Mouse (Mus musculus): ENCODE data around the gene Pitpnc1. TPM values are rescaled to one million over a fixed set of nuclear protein-coding genes. Genes with fewer than 3 reads are reported as not detected.

Gene Pitpnc1
- polyA plus RNA-seq, 1 experiment from 2014 or later: 16.2 TPM

GRCm38 (mm10) chr11:107355526-107355925, 115.0 kb downstream of the Pitpnc1 start:
- Histone ChIP-seq H3K4me2 (ENCODE audit: low read depth, low read length) (no peak overlapping the region), H3K4me3 (ENCODE audit: low read length) (no peak overlapping the region), H3K27ac (ENCODE audit: low read length) (no peak overlapping the region), H3K9ac (ENCODE audit: low read length) (no peak overlapping the region), H3K9me3 (ENCODE audit: control insufficient read depth, low read length) (no peaks in the 10 kb centered on the region), H3K27me3 (ENCODE audit: control insufficient read depth, insufficient read depth, low read depth, low read length) (no peaks in the 10 kb centered on the region), H3K36me3 (ENCODE audit: control insufficient read depth, insufficient read depth, low read length) (no peaks in the 10 kb centered on the region), H3K4me1 (replicated peaks; ENCODE audit: control insufficient read depth, insufficient read depth, low read length) (peaks cover 2% of the 10 kb centered on the region; the same call in 1 of the 2 replicates)
- 62% methylated on average over 3 of the region's 3 CpGs for WGBS
- ATAC-seq (ENCODE audit: low read depth): no peak

- 76% methylated on average over 8 of the region's 8 CpGs for WGBS
- ATAC-seq (ENCODE audit: low read depth): no peak
Observed at GRCm38 (mm10) chr11:107354499-107355143, 115.9 kb downstream of the Pitpnc1 start.

GRCm38 (mm10) chr11:107352596-107352995, 117.9 kb downstream of the Pitpnc1 start:
- Histone ChIP-seq H3K9ac (ENCODE audit: low read length) (no peak overlapping the region), H3K4me2 (ENCODE audit: low read depth, low read length) (no peak overlapping the region), H3K27ac (ENCODE audit: low read length) (no peak overlapping the region), H3K4me3 (ENCODE audit: low read length) (no peak overlapping the region), H3K36me3 (ENCODE audit: control insufficient read depth, insufficient read depth, low read length) (no peaks in the 10 kb centered on the region), H3K9me3 (ENCODE audit: control insufficient read depth, low read length) (no peaks in the 10 kb centered on the region), H3K27me3 (ENCODE audit: control insufficient read depth, insufficient read depth, low read depth, low read length) (no peaks in the 10 kb centered on the region), H3K4me1 (replicated peaks; ENCODE audit: control insufficient read depth, insufficient read depth, low read length) (peaks cover 2% of the 10 kb centered on the region; the same call in 1 of the 2 replicates)
- no peak for ATAC-seq (ENCODE audit: low read depth)
- WGBS: 46% methylated on average over 7 of the region's 7 CpGs

More at GRCm38 (mm10) chr11:107354499-107355143, 115.9 kb downstream of the Pitpnc1 start:
- Histone ChIP-seq H3K4me2 (ENCODE audit: low read depth, low read length) (no peak overlapping the region), H3K27ac (ENCODE audit: low read length) (peak overlapping the region; percentile 57), H3K27me3 (ENCODE audit: control insufficient read depth, insufficient read depth, low read depth, low read length) (no peaks in the 10 kb centered on the region), H3K9ac (ENCODE audit: low read length) (no peak overlapping the region), H3K4me1 (replicated peaks; ENCODE audit: control insufficient read depth, insufficient read depth, low read length) (peaks cover 2% of the 10 kb centered on the region; the same call in 1 of the 2 replicates), H3K36me3 (ENCODE audit: control insufficient read depth, insufficient read depth, low read length) (no peaks in the 10 kb centered on the region), H3K9me3 (ENCODE audit: control insufficient read depth, low read length) (no peaks in the 10 kb centered on the region), H3K4me3 (ENCODE audit: low read length) (no peak overlapping the region)

GRCm38 (mm10) chr11:107349756-107350155, 120.7 kb downstream of the Pitpnc1 start:
- Histone ChIP-seq H3K9me3 (ENCODE audit: control insufficient read depth, low read length) (no peaks in the 10 kb centered on the region), H3K27me3 (ENCODE audit: control insufficient read depth, insufficient read depth, low read depth, low read length) (no peaks in the 10 kb centered on the region), H3K4me1 (replicated peaks; ENCODE audit: control insufficient read depth, insufficient read depth, low read length) (0 out of 2 replicates have a peak, but pooled peaks cover 2% of the 10 kb centered on the region), H3K4me2 (ENCODE audit: low read depth, low read length) (no peak overlapping the region), H3K4me3 (ENCODE audit: low read length) (no peak overlapping the region), H3K9ac (ENCODE audit: low read length) (no peak overlapping the region), H3K27ac (ENCODE audit: low read length) (no peak overlapping the region), H3K36me3 (ENCODE audit: control insufficient read depth, insufficient read depth, low read length) (no peaks in the 10 kb centered on the region)
- WGBS: 86% methylated on average over 7 of the region's 7 CpGs
- ATAC-seq (ENCODE audit: low read depth): no peak

GRCm38 (mm10) chr11:107343031-107343430, 127.5 kb downstream of the Pitpnc1 start:
- 61% methylated on average over 4 of the region's 4 CpGs for WGBS
- H3K36me3 ChIP-seq (ENCODE audit: control insufficient read depth, insufficient read depth, low read length): no peaks in the 10 kb centered on the region
- ATAC-seq (ENCODE audit: low read depth): no peak
- H3K9me3 ChIP-seq (ENCODE audit: control insufficient read depth, low read length): no peaks in the 10 kb centered on the region
- peaks cover 8% of the 10 kb centered on the region for H3K4me1 ChIP-seq (replicated peaks; ENCODE audit: control insufficient read depth, insufficient read depth, low read length)
- no peaks in the 10 kb centered on the region for H3K27me3 ChIP-seq (ENCODE audit: control insufficient read depth, insufficient read depth, low read depth, low read length)
- no peak overlapping the region for H3K27ac ChIP-seq (ENCODE audit: low read length)
- no peak overlapping the region for H3K9ac ChIP-seq (ENCODE audit: low read length)
- H3K4me2 ChIP-seq (ENCODE audit: low read depth, low read length): no peak overlapping the region
- no peak overlapping the region for H3K4me3 ChIP-seq (ENCODE audit: low read length)

GRCm38 (mm10) chr11:107342432-107342831, 128.1 kb downstream of the Pitpnc1 start:
- Histone ChIP-seq H3K4me2 (ENCODE audit: low read depth, low read length) (no peak overlapping the region), H3K4me1 (replicated peaks; ENCODE audit: control insufficient read depth, insufficient read depth, low read length) (peaks cover 14% of the 10 kb centered on the region), H3K9ac (ENCODE audit: low read length) (no peak overlapping the region), H3K27ac (ENCODE audit: low read length) (no peak overlapping the region), H3K9me3 (ENCODE audit: control insufficient read depth, low read length) (no peaks in the 10 kb centered on the region), H3K4me3 (ENCODE audit: low read length) (no peak overlapping the region), H3K27me3 (ENCODE audit: control insufficient read depth, insufficient read depth, low read depth, low read length) (no peaks in the 10 kb centered on the region), H3K36me3 (ENCODE audit: control insufficient read depth, insufficient read depth, low read length) (no peaks in the 10 kb centered on the region)
- WGBS: 86% methylated on average over 1 of the region's 1 CpGs
- ATAC-seq (ENCODE audit: low read depth): no peak

- Histone ChIP-seq H3K36me3 (ENCODE audit: control insufficient read depth, insufficient read depth, low read length) (no peaks in the 10 kb centered on the region), H3K9ac (ENCODE audit: low read length) (no peak overlapping the region), H3K27ac (ENCODE audit: low read length) (no peak overlapping the region), H3K9me3 (ENCODE audit: control insufficient read depth, low read length) (no peaks in the 10 kb centered on the region), H3K4me3 (ENCODE audit: low read length) (no peak overlapping the region), H3K4me1 (replicated peaks; ENCODE audit: control insufficient read depth, insufficient read depth, low read length) (peaks cover 20% of the 10 kb centered on the region), H3K4me2 (ENCODE audit: low read depth, low read length) (no peak overlapping the region), H3K27me3 (ENCODE audit: control insufficient read depth, insufficient read depth, low read depth, low read length) (no peaks in the 10 kb centered on the region)
- peak; percentile 58 for ATAC-seq (ENCODE audit: low read depth)
- WGBS: 15% methylated on average over 15 of the region's 15 CpGs
Observed at GRCm38 (mm10) chr11:107341293-107341692, 129.2 kb downstream of the Pitpnc1 start.

- Histone ChIP-seq H3K9me3 (ENCODE audit: control insufficient read depth, low read length) (no peaks in the 10 kb centered on the region), H3K4me2 (ENCODE audit: low read depth, low read length) (no peak overlapping the region), H3K4me3 (ENCODE audit: low read length) (no peak overlapping the region), H3K9ac (ENCODE audit: low read length) (no peak overlapping the region), H3K36me3 (ENCODE audit: control insufficient read depth, insufficient read depth, low read length) (no peaks in the 10 kb centered on the region), H3K27me3 (ENCODE audit: control insufficient read depth, insufficient read depth, low read depth, low read length) (no peaks in the 10 kb centered on the region), H3K27ac (ENCODE audit: low read length) (no peak overlapping the region), H3K4me1 (replicated peaks; ENCODE audit: control insufficient read depth, insufficient read depth, low read length) (peaks cover 22% of the 10 kb centered on the region)
- ATAC-seq (ENCODE audit: low read depth): no peak
- WGBS: 2% methylated on average over 2 of the region's 2 CpGs
Observed at GRCm38 (mm10) chr11:107340793-107341192, 129.7 kb downstream of the Pitpnc1 start.

- H3K4me1 ChIP-seq (replicated peaks; ENCODE audit: control insufficient read depth, insufficient read depth, low read length): peaks cover 26% of the 10 kb centered on the region
Observed at GRCm38 (mm10) chr11:107339224-107339805, 131.2 kb downstream of the Pitpnc1 start.

More at GRCm38 (mm10) chr11:107339224-107339805, 131.2 kb downstream of the Pitpnc1 start:
- WGBS: 69% methylated on average over 7 of the region's 7 CpGs
- H3K4me2 ChIP-seq (ENCODE audit: low read depth, low read length): no peak overlapping the region
- no peak overlapping the region for H3K9ac ChIP-seq (ENCODE audit: low read length)
- H3K27ac ChIP-seq (ENCODE audit: low read length): no peak overlapping the region
- no peaks in the 10 kb centered on the region for H3K27me3 ChIP-seq (ENCODE audit: control insufficient read depth, insufficient read depth, low read depth, low read length)
- H3K9me3 ChIP-seq (ENCODE audit: control insufficient read depth, low read length): no peaks in the 10 kb centered on the region
- H3K4me3 ChIP-seq (ENCODE audit: low read length): no peak overlapping the region
- no peak for ATAC-seq (ENCODE audit: low read depth)
- no peaks in the 10 kb centered on the region for H3K36me3 ChIP-seq (ENCODE audit: control insufficient read depth, insufficient read depth, low read length)
